Mouse (Mus musculus): Measurements from ENCODE around the gene Urm1. TPM values are rescaled to one million over a fixed set of nuclear protein-coding genes. Genes with fewer than 3 reads are reported as not detected.

Urm1 gene
- polyA plus RNA-seq, 1 experiment from 2014 or later: 20.2 TPM

DNA sequence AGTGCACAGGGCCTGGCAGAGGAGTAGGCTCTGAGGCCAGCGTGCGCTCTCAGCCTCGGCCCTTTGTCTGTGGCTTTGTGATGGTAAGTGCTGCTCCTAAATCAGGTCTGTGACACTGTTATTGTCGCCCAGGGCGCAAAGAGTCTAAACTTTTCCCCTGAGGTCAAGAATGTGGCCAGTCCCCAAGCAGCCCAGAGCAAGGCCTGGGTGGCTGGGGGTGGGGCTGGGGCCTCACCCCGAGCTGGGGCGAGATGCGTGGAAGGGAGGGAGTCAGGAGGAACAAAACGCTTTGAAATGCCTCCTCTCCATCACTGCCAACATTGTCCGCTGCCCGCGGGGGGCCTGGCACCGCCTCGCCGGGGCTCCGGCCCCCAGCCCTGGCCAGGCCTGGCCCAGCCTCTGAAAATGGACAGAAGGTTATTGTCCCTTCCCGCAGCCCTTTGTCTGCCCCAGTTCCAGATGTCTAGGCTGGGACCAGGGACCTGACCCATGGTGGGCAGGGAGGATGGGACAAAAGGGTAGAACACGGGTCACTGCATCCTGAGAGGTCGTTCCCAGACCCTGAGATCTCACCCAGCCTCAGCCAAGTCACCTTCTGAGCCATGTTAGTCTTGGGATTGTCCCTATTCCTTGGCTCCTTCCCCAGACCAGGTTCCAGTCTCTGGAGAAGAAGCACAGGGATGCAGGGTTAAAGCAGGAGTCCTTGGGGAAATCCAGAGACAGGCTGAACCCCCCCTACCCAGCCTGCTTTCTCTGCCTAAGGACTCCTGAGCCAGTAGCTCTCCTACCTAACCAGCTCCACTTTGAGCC lies 36.8 kb downstream of the Urm1 start:
- Histone ChIP-seq H3K4me2 (ENCODE audit: low read length) (no peak overlapping the region), H3K9ac (replicated peaks; ENCODE audit: low read depth, low read length) (no peak overlapping the region), H3K4me3 (replicated peaks; ENCODE audit: low read length) (no peak overlapping the region), H3K36me3 (ENCODE audit: control insufficient read depth, insufficient read depth) (no peaks in the 10 kb centered on the region), H3K27me3 (replicated peaks; ENCODE audit: control insufficient read depth, insufficient read depth, low read length) (no peaks in the 10 kb centered on the region), H3K9me3 (ENCODE audit: control insufficient read depth, low read length) (no peaks in the 10 kb centered on the region), H3K27ac (ENCODE audit: low read length) (no peak overlapping the region), H3K4me1 (replicated peaks; ENCODE audit: control insufficient read depth, insufficient read depth, low read length) (no peaks in the 10 kb centered on the region)
- no peak for ATAC-seq
- 4% methylated on average over 19 of the region's 19 CpGs for WGBS

DNA sequence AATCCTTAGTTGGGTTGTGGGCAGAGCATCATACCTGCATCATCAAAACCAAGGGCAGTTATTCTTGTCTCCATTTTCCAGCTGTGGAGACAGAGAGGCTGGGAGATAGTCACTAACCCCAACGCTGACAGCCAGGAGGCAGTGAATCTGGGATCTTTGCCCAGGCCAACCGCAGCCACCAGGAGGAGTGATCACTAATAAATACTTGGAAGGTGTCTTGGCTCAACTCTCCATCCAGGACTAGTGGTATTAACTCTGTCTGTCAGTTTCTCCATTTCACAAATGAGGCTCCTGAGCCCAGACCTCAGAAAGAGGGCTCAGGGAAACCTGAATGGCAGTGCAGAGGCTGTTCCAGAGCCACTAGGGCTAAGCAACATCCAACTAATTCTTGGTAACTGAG lies 37.5 kb downstream of the Urm1 start:
- Histone ChIP-seq H3K4me2 (ENCODE audit: low read length) (no peak overlapping the region), H3K4me3 (replicated peaks; ENCODE audit: low read length) (no peak overlapping the region), H3K4me1 (replicated peaks; ENCODE audit: control insufficient read depth, insufficient read depth, low read length) (no peaks in the 10 kb centered on the region), H3K27me3 (replicated peaks; ENCODE audit: control insufficient read depth, insufficient read depth, low read length) (no peaks in the 10 kb centered on the region), H3K9ac (replicated peaks; ENCODE audit: low read depth, low read length) (no peak overlapping the region), H3K27ac (ENCODE audit: low read length) (no peak overlapping the region), H3K9me3 (ENCODE audit: control insufficient read depth, low read length) (no peaks in the 10 kb centered on the region), H3K36me3 (ENCODE audit: control insufficient read depth, insufficient read depth) (no peaks in the 10 kb centered on the region)
- WGBS: 34% methylated on average over 2 of the region's 2 CpGs
- no peak for ATAC-seq

DNA sequence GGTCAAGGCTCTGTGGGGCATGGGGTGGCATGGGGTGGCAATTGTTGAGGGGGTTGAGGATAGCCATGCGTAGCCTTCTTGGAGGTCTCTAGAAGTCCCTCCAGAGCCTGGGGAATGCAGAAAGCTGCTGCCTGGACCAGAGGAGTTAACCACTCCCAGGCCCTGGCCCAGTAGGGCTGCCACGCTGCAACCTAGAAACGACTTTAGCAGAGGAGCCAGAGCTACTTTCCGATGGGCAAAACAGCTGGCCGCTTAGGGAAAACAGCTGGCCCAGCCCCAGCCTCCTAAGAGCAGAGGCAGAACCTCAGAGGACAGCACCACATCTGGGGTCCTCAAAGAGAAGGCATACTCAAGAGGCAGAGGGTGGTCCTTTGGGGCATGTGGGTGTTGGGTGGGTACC lies 38.1 kb downstream of the Urm1 start:
- 71% methylated on average over 5 of the region's 5 CpGs for WGBS
- no peak for ATAC-seq

DNA sequence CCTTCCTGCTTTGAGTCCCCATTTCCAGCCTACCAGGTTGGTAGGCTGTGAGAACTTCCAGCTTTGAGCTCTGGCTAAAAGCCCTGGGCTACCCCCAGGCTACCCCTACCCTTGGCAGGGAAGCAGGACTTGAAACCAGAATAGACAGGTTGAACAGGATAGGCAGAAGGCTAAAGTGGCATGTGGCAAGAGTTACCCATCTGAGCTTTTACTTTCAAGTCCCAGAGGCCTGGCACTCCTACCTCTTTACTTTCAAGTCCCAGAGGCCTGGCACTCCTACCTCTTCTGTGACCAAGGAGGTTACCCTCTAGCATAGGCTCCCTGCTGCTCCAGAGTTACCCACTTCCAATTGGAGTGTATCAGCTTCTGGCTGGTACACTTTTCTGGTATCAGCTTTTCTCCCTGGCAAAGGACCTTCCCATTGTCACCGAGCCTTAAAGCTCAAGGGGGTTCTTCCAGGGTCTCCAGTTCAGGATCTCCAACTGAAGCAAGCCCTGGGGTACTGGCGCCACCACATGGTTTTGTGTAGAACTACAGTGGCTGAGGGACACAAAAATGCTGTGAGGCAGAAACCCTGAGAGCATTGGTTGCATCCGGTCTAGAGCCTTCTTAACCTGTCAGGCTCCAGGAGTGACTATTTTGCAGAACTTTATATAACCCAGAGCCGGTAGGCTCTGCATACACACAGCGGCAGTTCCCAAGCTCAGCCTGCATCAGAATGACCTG lies 39.0 kb downstream of the Urm1 start:
- Histone ChIP-seq H3K27ac (ENCODE audit: low read length) (no peak overlapping the region), H3K4me3 (replicated peaks; ENCODE audit: low read length) (no peak overlapping the region), H3K9ac (replicated peaks; ENCODE audit: low read depth, low read length) (no peak overlapping the region), H3K27me3 (replicated peaks; ENCODE audit: control insufficient read depth, insufficient read depth, low read length) (no peaks in the 10 kb centered on the region), H3K4me1 (replicated peaks; ENCODE audit: control insufficient read depth, insufficient read depth, low read length) (no peaks in the 10 kb centered on the region), H3K4me2 (ENCODE audit: low read length) (no peak overlapping the region), H3K36me3 (ENCODE audit: control insufficient read depth, insufficient read depth) (no peaks in the 10 kb centered on the region), H3K9me3 (ENCODE audit: control insufficient read depth, low read length) (no peaks in the 10 kb centered on the region)
- ATAC-seq: no peak
- WGBS: 12% methylated on average over 5 of the region's 5 CpGs

More for the DNA sequence above, 38.1 kb downstream of the Urm1 start:
- no peak overlapping the region for H3K4me3 ChIP-seq (replicated peaks; ENCODE audit: low read length)
- no peak overlapping the region for H3K9ac ChIP-seq (replicated peaks; ENCODE audit: low read depth, low read length)
- no peaks in the 10 kb centered on the region for H3K9me3 ChIP-seq (ENCODE audit: control insufficient read depth, low read length)
- H3K4me1 ChIP-seq (replicated peaks; ENCODE audit: control insufficient read depth, insufficient read depth, low read length): no peaks in the 10 kb centered on the region
- no peaks in the 10 kb centered on the region for H3K36me3 ChIP-seq (ENCODE audit: control insufficient read depth, insufficient read depth)
- H3K4me2 ChIP-seq (ENCODE audit: low read length): no peak overlapping the region
- no peaks in the 10 kb centered on the region for H3K27me3 ChIP-seq (replicated peaks; ENCODE audit: control insufficient read depth, insufficient read depth, low read length)
- no peak overlapping the region for H3K27ac ChIP-seq (ENCODE audit: low read length)

DNA sequence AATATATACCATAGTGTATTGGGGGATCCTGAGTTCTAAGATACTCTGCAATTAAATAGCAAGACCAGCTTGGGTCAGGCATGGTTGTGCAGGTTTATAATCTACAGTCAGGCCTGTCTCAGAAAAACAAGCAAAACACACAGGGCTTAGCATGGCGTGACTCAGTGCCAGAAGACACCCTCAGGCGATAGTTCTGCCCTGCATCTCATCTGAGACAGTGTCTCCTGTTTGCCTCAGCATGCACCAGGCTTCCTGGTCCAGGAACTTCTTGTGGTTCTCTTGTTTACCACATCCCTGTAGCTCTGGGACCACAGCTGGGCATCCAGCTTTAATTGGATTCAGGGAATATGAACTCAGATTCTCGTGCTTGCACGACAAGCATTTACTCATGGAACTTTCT lies 45.2 kb downstream of the Urm1 start:
- no peak overlapping the region for H3K27ac ChIP-seq (ENCODE audit: low read length)
- peaks cover 11% of the 10 kb centered on the region for H3K4me1 ChIP-seq (replicated peaks; ENCODE audit: control insufficient read depth, insufficient read depth, low read length)
- no peak overlapping the region for H3K4me2 ChIP-seq (ENCODE audit: low read length)
- H3K9me3 ChIP-seq (ENCODE audit: control insufficient read depth, low read length): no peaks in the 10 kb centered on the region
- H3K9ac ChIP-seq (replicated peaks; ENCODE audit: low read depth, low read length): no peak overlapping the region
- ATAC-seq: no peak
- no peaks in the 10 kb centered on the region for H3K36me3 ChIP-seq (ENCODE audit: control insufficient read depth, insufficient read depth)
- WGBS: 73% methylated on average over 4 of the region's 4 CpGs
- no peaks in the 10 kb centered on the region for H3K27me3 ChIP-seq (replicated peaks; ENCODE audit: control insufficient read depth, insufficient read depth, low read length)
- no peak overlapping the region for H3K4me3 ChIP-seq (replicated peaks; ENCODE audit: low read length)

DNA sequence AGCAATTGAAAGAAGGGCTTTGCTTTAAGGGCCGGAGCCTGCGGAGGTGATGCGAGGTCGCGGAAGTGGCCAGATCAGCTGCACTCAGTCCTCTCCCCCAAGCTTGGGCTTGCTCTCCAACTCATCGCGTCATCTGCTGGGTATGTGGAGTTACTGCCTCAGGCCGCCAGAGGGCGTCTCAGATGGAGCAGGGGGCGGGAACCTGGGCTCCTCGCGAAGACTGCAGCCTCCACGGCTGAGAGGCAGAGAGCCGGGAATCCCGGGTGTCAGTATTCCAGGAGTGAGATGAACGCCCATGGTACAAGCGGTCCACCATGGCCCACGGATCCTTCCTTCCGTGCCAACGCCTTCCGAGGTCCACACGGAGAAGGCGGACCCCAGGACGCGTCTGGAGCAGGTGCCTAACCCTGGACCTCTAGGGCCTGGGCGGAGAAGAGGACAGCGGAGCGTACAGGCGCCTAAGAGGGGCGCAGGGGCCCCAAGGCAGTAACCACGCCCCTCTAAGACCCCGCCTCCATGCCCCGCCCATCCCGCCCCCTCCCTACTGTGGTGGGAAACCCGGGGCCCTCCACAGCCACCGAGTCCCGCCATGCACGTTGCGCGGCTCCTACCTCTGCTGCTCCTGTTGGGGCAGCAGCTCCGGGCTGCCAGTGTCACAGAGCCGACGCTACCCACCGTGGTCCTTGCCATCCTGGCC lies 49.2 kb downstream of the Urm1 start, which contains the start of gene Cercam:
Gene Cercam, plus strand, starts transcription at position 216 of the 697 bp plus-strand sequence.
- WGBS: under 1% methylated on average over 40 of the region's 44 CpGs
- ATAC-seq: peak; percentile 92
- Histone ChIP-seq H3K9ac (replicated peaks; ENCODE audit: low read depth, low read length) (peak within 1 kb of the TSS; percentile 58), H3K4me2 (ENCODE audit: low read length) (peak within 1 kb of the TSS; percentile 69), H3K27ac (ENCODE audit: low read length) (peak within 1 kb of the TSS; percentile 67), H3K4me3 (replicated peaks; ENCODE audit: low read length) (peak within 1 kb of the TSS; percentile 63), H3K9me3 (ENCODE audit: control insufficient read depth, low read length) (no peaks in the 10 kb centered on the region), H3K4me1 (replicated peaks; ENCODE audit: control insufficient read depth, insufficient read depth, low read length) (peaks cover 12% of the 10 kb centered on the region), H3K36me3 (ENCODE audit: control insufficient read depth, insufficient read depth) (no peaks in the 10 kb centered on the region), H3K27me3 (replicated peaks; ENCODE audit: control insufficient read depth, insufficient read depth, low read length) (no peaks in the 10 kb centered on the region)

DNA sequence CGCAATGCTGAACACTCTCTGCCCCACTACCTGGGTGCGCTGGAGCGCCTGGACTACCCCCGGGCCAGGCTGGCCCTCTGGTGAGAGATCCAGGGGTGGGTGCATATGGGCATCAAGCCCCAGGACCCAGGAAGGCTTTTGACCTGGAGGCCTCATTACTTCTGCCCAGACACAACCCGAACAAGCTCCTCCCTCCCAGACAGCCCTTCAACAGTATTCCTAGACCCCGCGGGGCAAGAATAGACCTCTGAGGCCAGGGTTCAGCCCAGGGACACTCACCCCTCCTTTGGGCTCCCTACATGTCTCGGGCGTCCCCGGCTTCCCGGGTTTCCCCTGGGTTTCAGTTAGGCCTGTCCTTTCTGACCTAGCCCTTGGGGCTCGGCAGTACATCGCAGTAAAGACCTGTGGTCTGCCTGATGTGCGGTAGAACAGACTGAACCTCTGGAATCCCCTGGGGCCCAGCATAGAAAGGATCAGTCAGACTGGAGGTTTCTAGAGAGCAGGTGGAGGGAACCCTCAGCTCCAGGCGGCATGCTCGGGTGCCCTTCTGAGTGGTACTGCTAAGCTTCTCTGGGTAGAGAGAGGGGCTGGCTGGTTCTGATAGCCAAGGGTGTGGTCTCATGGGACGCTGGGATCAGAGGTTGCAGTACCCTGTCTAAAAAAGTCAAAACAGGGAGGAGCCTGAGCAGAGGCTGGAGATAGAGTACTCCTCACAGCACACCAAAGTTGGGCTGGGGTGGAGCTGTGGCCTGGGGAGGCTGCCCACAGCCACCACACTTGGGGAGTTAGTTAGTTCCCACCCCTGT lies 50.0 kb downstream of the Urm1 start:
- H3K4me3 ChIP-seq (replicated peaks; ENCODE audit: low read length): peak overlapping the region; percentile 63
- H3K36me3 ChIP-seq (ENCODE audit: control insufficient read depth, insufficient read depth): no peaks in the 10 kb centered on the region
- under 1% methylated on average over 17 of the region's 17 CpGs for WGBS
- H3K9me3 ChIP-seq (ENCODE audit: control insufficient read depth, low read length): no peaks in the 10 kb centered on the region
- H3K4me2 ChIP-seq (ENCODE audit: low read length): peak overlapping the region; percentile 69
- H3K9ac ChIP-seq (replicated peaks; ENCODE audit: low read depth, low read length): peak overlapping the region; percentile 58
- H3K27me3 ChIP-seq (replicated peaks; ENCODE audit: control insufficient read depth, insufficient read depth, low read length): no peaks in the 10 kb centered on the region
- ATAC-seq: peak; percentile 12; the same call in 1 of the 2 replicates
- no peak overlapping the region for H3K27ac ChIP-seq (ENCODE audit: low read length)
- H3K4me1 ChIP-seq (replicated peaks; ENCODE audit: control insufficient read depth, insufficient read depth, low read length): peaks cover 12% of the 10 kb centered on the region

DNA sequence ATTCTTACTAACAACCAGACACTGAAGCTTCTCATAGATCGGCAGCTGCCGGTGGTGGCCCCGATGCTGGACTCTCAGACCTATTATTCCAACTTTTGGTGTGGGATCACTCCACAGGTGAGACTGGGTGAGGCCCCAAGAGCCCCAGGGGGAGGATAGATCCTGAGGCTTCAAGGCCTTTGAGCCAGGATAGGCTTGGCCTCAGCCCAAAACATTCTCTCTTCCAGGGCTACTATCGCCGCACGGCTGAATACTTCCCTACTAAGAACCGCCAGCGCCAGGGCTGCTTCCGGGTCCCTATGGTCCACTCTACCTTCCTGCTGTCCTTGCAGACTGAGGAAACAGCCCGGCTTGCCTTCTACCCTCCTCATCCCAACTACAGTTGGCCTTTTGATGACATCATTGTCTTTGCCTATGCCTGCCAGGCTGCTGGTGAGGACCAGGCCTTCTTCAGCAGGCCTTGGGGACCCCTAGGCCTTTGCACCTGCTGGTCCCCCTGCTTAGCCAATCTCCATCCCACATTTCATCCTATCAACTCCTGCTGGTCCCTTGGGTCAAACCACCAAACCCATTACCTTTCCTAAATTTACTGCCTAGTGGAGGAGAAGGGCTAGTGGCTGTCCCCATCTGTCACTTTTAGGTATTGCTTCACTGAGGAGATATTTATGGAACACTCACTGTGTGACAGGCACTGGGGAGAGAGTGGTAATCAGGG lies 52.9 kb downstream of the Urm1 start:
- no peaks in the 10 kb centered on the region for H3K36me3 ChIP-seq (ENCODE audit: control insufficient read depth, insufficient read depth)
- no peak overlapping the region for H3K4me2 ChIP-seq (ENCODE audit: low read length)
- no peak overlapping the region for H3K4me3 ChIP-seq (replicated peaks; ENCODE audit: low read length)
- peaks cover 12% of the 10 kb centered on the region for H3K4me1 ChIP-seq (replicated peaks; ENCODE audit: control insufficient read depth, insufficient read depth, low read length)
- WGBS: 88% methylated on average over 10 of the region's 10 CpGs
- H3K27ac ChIP-seq (ENCODE audit: low read length): no peak overlapping the region
- no peak for ATAC-seq
- no peaks in the 10 kb centered on the region for H3K9me3 ChIP-seq (ENCODE audit: control insufficient read depth, low read length)
- H3K9ac ChIP-seq (replicated peaks; ENCODE audit: low read depth, low read length): no peak overlapping the region
- H3K27me3 ChIP-seq (replicated peaks; ENCODE audit: control insufficient read depth, insufficient read depth, low read length): no peaks in the 10 kb centered on the region
